Mouse (Mus musculus): ENCODE results near the gene Cdk2ap1. TPM values are rescaled to one million over a fixed set of nuclear protein-coding genes. Genes with fewer than 3 reads are reported as not detected.
A peak's percentile ranks its signal among the peaks of the same experiment; 100 is the strongest.

The Cdk2ap1 gene
- polyA plus RNA-seq, 1 experiment, result not detected

GRCm38 (mm10) chr5:124366721-124367120 lies 3.8 kb upstream of the Cdk2ap1 start:
- 62% methylated on average over 3 of the region's 3 CpGs for WGBS
- H3K4me3 ChIP-seq (ENCODE audit: insufficient read depth, low read depth, low read length), result no peak overlapping the region
- no peak overlapping the region for H3K27ac ChIP-seq (ENCODE audit: insufficient read depth, low read depth, low read length)
- TF ChIP-seq CTCF (IDR thresholded peaks at IDR 0.05; ENCODE audit: insufficient read depth, low read depth, low read length) (no peak), POLR2A (IDR thresholded peaks at IDR 0.05; ENCODE audit: insufficient read depth, low read depth, low read length) (no peak)
- H3K4me1 ChIP-seq (ENCODE audit: control insufficient read depth, insufficient read depth, low read length), result no peaks in the 10 kb centered on the region

GRCm38 (mm10) chr5:124365754-124366153 lies 2.9 kb upstream of the Cdk2ap1 start:
- 72% methylated on average over 2 of the region's 2 CpGs for WGBS
- H3K4me3 ChIP-seq (ENCODE audit: insufficient read depth, low read depth, low read length), result no peak overlapping the region
- no peak for TF ChIP-seq CTCF (IDR thresholded peaks at IDR 0.05; ENCODE audit: insufficient read depth, low read depth, low read length)
- no peak for TF ChIP-seq POLR2A (IDR thresholded peaks at IDR 0.05; ENCODE audit: insufficient read depth, low read depth, low read length)
- no peaks in the 10 kb centered on the region for H3K4me1 ChIP-seq (ENCODE audit: control insufficient read depth, insufficient read depth, low read length)
- no peak overlapping the region for H3K27ac ChIP-seq (ENCODE audit: insufficient read depth, low read depth, low read length)

DNA sequence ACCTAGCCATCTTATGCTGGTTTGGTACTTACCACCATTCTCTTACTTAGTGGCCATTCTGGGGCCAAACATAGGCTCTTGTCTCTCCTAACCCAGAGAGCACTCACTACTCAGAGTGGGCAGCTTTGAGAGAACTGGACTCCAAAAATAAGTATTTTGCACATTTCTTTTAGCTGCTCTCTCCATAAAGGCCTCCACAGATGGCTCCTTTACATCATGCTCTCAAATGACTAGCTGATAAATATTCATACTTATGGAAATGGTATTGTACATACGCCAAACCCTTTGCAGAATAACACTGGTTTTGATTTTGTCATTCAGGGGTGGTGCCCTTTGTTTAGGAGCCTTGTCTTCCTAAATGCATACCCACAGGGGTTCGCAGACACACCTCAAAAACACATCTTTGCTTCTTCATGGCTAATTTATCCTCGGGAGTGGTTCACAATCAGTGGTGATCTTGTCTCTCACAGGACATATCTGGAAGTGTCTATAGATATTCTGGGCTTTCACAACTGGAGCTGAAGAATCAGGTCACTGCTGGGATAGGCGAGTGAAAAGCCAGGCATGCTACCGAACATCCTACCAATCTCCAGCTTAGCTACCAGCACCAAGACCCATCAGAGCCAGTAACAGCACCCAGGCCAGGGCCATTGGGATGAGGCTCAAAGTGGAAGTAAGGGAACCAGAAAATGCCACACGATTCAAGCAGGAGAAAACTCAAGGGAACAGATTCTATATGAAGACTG lies 1.5 kb upstream of the Cdk2ap1 start:
- Histone ChIP-seq H3K27ac (ENCODE audit: insufficient read depth, low read depth, low read length) (no peak overlapping the region), H3K4me1 (ENCODE audit: control insufficient read depth, insufficient read depth, low read length) (no peaks in the 10 kb centered on the region), H3K4me3 (ENCODE audit: insufficient read depth, low read depth, low read length) (no peak overlapping the region)
- 82% methylated on average over 6 of the region's 6 CpGs for WGBS
- TF ChIP-seq POLR2A (IDR thresholded peaks at IDR 0.05; ENCODE audit: insufficient read depth, low read depth, low read length) (no peak), CTCF (IDR thresholded peaks at IDR 0.05; ENCODE audit: insufficient read depth, low read depth, low read length) (no peak)

GRCm38 (mm10) chr5:124359641-124360040 lies 3.2 kb downstream of the Cdk2ap1 start:
- WGBS, result 92% methylated on average over 2 of the region's 2 CpGs
- Histone ChIP-seq H3K4me1 (ENCODE audit: control insufficient read depth, insufficient read depth, low read length) (no peaks in the 10 kb centered on the region; the same call in 1 of the 2 replicates), H3K4me3 (ENCODE audit: insufficient read depth, low read depth, low read length) (no peak overlapping the region), H3K27ac (ENCODE audit: insufficient read depth, low read depth, low read length) (no peak overlapping the region)
- no peak for TF ChIP-seq POLR2A (IDR thresholded peaks at IDR 0.05; ENCODE audit: insufficient read depth, low read depth, low read length)
- TF ChIP-seq CTCF (IDR thresholded peaks at IDR 0.05; ENCODE audit: insufficient read depth, low read depth, low read length), result no peak

DNA sequence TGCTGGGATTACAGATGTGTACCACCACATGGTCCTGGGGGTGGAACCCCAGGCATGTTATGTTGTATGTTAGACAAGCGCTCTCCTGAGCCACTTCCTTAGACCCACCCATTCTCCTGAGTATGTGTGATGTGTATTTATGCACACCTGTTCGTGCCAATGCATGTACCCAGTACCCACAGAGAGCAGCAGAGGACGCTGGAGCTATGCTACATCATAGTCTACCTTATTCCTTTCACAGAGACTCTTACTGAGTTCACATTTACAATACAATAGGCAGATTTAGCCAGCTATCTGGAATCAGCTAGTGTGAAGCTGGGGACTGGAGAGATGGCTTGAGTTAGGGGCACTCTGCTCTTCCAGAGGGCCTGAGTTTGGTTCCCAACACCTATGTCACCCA lies 6.2 kb downstream of the Cdk2ap1 start:
- Histone ChIP-seq H3K27ac (ENCODE audit: insufficient read depth, low read depth, low read length) (no peak overlapping the region), H3K4me1 (ENCODE audit: control insufficient read depth, insufficient read depth, low read length) (peaks cover 15% of the 10 kb centered on the region), H3K4me3 (ENCODE audit: insufficient read depth, low read depth, low read length) (no peak overlapping the region)
- 56% methylated on average over 3 of the region's 3 CpGs for WGBS
- TF ChIP-seq POLR2A (IDR thresholded peaks at IDR 0.05; ENCODE audit: insufficient read depth, low read depth, low read length) (no peak), CTCF (IDR thresholded peaks at IDR 0.05; ENCODE audit: insufficient read depth, low read depth, low read length) (no peak)

DNA sequence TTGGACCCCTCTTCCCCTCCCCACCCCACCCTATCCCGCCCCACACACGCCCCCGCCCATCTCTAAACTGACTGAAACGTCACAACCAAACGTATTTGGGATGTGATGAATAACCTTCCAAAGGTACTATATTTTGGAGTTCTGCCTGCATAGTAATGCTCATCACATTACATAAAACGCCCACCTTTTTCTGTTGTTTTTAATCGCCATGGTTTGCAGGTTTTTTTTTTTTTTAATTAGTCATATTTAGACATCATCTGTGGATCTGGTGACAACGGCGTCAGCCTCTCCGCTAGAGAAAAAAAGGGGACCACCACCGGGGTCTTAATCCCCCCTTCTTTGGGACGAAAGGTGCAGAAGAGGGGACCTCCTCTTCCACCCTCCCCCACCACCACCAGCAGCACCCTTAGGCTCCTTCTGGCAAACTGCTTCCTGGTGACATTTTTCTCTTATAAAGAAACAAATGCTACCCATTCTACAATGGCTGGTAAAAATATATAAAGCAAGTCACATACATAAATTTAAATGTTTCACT lies 7.4 kb downstream of the Cdk2ap1 start:
- peaks cover 27% of the 10 kb centered on the region for H3K4me1 ChIP-seq (ENCODE audit: control insufficient read depth, insufficient read depth, low read length)
- H3K4me3 ChIP-seq (ENCODE audit: insufficient read depth, low read depth, low read length), result no peak overlapping the region
- 3% methylated on average over 12 of the region's 12 CpGs for WGBS
- no peak for TF ChIP-seq CTCF (IDR thresholded peaks at IDR 0.05; ENCODE audit: insufficient read depth, low read depth, low read length)
- no peak for TF ChIP-seq POLR2A (IDR thresholded peaks at IDR 0.05; ENCODE audit: insufficient read depth, low read depth, low read length)
- H3K27ac ChIP-seq (ENCODE audit: insufficient read depth, low read depth, low read length), result no peak overlapping the region

- Histone ChIP-seq H3K4me1 (ENCODE audit: control insufficient read depth, insufficient read depth, low read length) (peaks cover 28% of the 10 kb centered on the region), H3K27ac (ENCODE audit: insufficient read depth, low read depth, low read length) (no peak overlapping the region), H3K4me3 (ENCODE audit: insufficient read depth, low read depth, low read length) (peak overlapping the region; percentile 62)
- 2% methylated on average over 30 of the region's 60 CpGs for WGBS
- TF ChIP-seq POLR2A (IDR thresholded peaks at IDR 0.05; ENCODE audit: insufficient read depth, low read depth, low read length) (no peak), CTCF (IDR thresholded peaks at IDR 0.05; ENCODE audit: insufficient read depth, low read depth, low read length) (no peak)
These were observed 8.1 kb downstream of the Cdk2ap1 start for GRCm38 (mm10) chr5:124354574-124355424.

GRCm38 (mm10) chr5:124353726-124354547 lies 8.9 kb downstream of the Cdk2ap1 start:
- Histone ChIP-seq H3K4me3 (ENCODE audit: insufficient read depth, low read depth, low read length) (peak overlapping the region; percentile 62), H3K27ac (ENCODE audit: insufficient read depth, low read depth, low read length) (no peak overlapping the region), H3K4me1 (ENCODE audit: control insufficient read depth, insufficient read depth, low read length) (peaks cover 28% of the 10 kb centered on the region)
- WGBS, result under 1% methylated on average over 100 of the region's 132 CpGs
- TF ChIP-seq POLR2A (IDR thresholded peaks at IDR 0.05; ENCODE audit: insufficient read depth, low read depth, low read length) (0 out of 2 replicates have a peak, but pooled peaks have one; percentile 1), CTCF (IDR thresholded peaks at IDR 0.05; ENCODE audit: insufficient read depth, low read depth, low read length) (peak; percentile 47; the same call in 1 of the 2 replicates)

Measured in olfactory bulb, adult 2 months (tissue).